Mouse (Mus musculus) E14TG2a.4 (cell line): ENCODE data around the gene Cit.

Source experiments
- CTCF ChIP-seq: conservative IDR thresholded peaks from 2 replicates; pipeline ENCODE4 v1.5.1; 2014; ENCODE audit warnings: low read length
- NANOG ChIP-seq: IDR thresholded peaks from 2 replicates; pipeline ENCODE4 v1.6.1; 2014; ENCODE audit warnings: borderline replicate concordance, low read length, mixed read lengths

GRCm38 (mm10) chr5:116006324-116007099 lies 161.4 kb downstream of the Cit start:
- TF ChIP-seq CTCF (peak; percentile 38; the same call in 1 of the 2 replicates), NANOG (no peak)
